Mouse (Mus musculus): Measurements from ENCODE around the gene Stac3.
A peak's percentile ranks its signal among the peaks of the same experiment; 100 is the strongest.

Stac3 gene

DNA sequence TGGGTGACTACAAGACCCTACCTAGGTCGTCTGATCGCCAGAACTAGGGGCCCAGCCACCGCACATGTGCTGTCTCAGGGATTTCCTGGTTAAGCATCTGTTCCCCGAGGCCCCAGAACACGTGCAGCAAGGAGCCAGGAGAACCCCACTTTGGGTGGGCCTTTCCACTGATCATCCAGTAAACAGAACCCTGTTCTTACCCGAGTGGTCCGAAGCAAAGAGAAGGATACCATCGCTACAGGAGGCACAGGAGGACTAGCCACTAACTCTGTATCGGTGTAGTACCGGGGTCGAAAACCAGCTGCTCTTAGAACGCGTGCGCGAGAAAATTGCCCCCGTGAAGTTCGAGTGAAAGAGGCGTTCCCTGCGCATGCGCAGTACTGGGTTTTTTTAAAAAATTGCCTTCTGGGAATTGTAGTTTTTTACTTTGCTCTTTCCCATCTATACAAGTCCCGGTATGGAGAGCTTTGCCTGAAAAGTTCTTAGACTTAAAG is 20.6 kb downstream of the Stac3 start, which contains the start of gene Shmt2:
TSS of gene Shmt2 (minus strand) at position 357 of the 494 bp plus-strand sequence.
- peak; percentile 70 to 77 for DNase-seq (ENCODE audit: low spot score in 2 of 2)

DNA sequence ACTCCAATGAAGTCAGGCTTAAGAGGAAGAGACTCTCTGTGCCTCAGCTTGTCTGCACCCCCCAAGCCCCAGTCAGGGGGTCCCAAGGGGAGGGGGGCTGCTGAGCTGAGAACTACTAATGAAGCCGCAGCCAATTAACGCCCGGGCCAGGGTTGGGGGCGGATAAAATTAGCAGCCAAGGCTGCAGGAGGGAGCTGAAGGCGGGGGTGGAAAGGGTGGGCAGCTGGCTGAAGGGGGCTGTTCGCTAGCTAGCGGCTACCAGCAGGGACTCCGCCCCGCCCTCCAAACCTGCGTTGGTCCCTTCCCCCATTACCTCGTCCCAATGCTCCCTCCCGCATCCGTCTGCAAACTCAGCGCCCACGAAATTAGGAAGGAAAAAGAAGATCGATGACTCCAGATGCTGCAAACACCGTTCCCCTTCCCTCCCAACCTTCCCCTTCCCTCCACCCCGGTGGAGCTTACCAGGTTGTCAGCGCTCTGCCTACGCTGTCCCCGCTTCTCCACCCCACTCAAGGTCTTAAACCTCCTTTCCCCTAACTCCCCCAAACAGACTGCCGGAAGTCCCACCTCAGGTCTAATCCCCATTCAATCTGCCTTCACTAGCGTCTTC is 23.3 kb downstream of the Stac3 start:
- DNase-seq (ENCODE audit: low spot score in 2 of 2) = no peak

DNA sequence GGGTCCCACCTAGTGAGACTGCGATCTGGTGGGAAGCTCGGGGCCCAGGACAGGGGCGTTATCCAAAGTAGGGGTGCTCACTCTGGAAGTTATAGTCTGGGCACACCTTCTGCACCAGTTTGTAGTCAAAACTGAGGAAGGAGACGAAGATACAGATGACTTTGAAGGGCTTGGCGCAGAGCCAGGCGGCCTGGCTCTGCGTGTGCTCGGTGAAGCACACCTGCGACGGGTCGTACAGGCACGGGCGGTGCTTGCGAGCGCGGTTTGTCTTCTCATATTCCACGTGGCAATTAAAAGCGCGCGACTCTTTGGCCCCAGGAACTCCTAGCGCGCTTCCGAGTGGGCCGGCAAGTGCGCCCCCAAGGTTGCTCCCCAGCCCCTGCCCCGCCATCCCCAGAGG is 24.6 kb downstream of the Stac3 start:
- no peak for DNase-seq (ENCODE audit: low spot score in 2 of 2)

DNA sequence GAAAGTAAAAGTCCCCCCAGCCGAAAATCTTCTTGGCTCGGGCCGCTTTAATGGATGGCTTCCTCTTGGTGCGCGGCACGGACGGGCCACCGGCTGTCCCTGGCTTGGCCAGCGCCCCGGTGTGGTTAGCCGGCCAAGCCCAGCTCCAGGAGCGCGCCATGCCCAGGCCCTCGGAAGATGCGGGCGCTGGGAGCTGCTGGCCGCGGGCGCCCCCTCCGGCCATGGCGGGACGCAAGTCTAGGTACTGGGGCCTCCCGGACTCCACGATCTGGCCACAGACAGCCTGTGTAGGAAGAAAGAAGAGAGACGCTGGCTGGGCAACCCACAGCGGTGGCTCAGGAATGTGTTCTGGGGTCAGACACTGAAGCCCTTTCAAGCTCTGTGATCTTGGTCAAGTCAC is 25.2 kb downstream of the Stac3 start:
- no peak for DNase-seq (ENCODE audit: low spot score in 2 of 2)

DNA sequence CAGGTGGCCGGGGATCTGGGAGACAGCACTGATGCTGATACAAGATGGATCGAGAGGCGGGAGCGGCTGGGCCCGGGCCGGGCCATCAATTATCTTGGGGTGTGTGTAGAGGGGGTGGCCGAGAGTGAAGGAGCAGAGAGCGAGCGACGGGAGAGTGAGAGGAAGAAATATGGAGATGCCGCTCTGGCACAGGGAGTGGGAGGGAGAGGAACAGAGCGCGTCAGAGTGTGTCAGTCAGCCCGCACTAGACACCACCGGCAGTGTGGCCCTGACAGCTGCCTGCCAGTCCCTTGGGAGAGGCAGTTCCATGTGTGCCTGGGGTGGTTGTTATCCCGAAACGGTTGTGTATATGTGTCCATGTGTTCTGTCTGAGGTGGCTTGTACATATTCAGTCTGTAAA is 26.0 kb downstream of the Stac3 start:
- DNase-seq (ENCODE audit: low spot score in 2 of 2) = no peak

DNA sequence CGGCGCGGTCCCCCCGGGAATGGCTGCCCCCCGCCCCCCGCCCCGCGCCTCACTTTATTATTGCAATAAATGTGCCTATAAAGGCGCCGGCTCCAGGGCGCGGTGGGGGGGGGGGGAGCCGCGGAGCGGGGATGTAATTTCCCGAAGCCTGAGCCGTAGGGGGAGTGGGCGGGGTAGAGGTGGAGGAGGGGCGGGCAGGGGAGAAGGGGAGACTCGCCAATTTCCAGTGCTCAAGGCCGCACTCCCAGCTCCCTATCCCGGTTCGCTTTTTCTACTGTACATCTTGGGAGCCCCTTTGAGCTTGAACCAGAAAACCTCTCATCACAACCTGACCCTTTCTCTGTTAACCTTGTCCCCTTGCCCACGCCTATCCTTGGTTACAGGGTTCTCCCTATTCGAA is 29.5 kb downstream of the Stac3 start:
- DNase-seq (ENCODE audit: low spot score in 2 of 2) = no peak

DNA sequence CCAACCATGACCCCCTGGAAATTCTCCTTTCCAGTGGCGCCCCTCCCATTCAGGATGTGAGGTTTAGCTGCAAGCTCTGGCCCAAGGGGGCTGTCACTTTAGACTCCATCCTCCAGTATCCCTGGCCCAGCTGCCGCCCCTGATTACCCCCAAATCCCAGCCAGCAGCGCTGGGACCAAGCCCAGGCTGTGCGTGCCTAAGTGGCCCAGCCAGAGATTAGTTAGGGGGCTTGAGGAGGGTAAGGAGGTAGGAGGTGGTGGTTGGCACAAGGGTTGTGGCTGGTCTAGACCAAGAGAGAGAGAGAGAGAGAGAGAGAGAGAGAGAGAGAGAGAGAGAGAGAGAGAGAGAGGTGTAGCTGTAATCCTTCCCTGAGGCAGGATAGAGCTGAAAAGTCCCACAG is 30.1 kb downstream of the Stac3 start:
- DNase-seq (ENCODE audit: low spot score in 2 of 2) = no peak

DNA sequence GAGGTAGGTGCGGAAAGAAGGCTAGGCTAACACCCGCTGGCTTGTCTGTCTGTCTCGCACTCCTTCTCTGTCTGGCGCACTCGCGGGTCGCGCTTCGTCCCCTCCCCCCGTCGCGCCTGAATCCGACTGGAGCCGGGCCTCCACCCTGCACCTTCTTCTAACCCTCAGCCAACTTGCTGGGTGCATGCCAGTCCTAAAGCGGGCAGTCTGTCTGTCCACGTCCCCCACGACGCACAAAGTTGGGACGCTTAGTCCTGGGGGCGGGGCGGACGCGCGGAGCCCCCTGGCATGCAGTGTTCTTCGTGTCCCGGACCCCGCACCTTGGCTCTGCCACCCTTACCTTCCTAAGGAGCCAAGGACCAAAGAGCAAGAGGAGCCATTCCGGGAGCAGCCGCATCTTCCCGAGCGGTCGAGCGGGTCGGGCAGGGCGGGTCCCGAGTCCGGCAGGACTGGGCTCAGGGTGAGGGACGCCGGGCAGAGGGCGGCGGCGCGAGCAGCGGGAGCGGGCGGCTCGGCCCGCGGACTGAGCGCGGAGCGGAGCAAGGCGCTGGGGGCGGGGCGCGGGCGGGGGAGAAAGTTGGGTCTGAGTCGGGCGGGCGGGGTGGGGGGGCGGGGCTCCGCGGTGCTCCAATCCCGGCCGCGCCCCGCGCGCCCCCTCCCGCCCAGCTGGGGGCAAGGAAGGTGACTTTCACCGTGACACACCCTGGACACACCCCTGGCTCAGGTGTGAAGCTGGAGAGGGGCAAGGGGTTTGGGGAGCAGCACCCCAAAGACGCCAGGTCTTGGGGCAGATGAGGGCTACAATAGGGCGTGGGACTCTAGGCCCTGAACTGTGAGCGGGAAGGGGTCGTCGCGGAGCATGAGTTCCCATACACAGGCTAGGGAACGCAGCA is 32.8 kb downstream of the Stac3 start, which contains the start of gene Nxph4:
TSS of gene Nxph4 (minus strand) at position 524 of the 893 bp plus-strand sequence.
- no peak for DNase-seq (ENCODE audit: low spot score in 2 of 2)

DNA sequence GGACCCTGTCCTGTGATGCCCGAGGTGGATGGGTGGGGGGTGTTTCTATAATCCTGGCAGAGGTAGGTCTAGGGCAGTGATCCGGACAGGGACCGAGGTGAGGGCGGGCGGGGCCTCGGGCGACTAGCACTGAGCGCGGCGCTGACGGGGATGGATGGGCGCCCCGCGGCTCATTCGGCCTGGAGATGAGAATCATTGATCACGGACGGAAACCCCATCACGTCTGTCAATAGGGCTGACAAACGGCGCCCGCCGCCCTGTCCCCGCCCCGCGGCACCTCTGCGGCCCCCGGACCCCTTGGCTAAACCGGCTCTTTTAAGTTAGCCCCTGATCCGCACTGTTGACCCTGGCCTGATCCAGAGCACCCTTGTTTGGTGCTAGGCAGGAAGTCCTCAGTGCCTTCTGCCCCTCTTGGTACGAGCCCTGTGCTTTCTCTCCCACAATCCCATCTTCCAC is 33.5 kb downstream of the Stac3 start:
- no peak for DNase-seq (ENCODE audit: low spot score in 2 of 2)

DNA sequence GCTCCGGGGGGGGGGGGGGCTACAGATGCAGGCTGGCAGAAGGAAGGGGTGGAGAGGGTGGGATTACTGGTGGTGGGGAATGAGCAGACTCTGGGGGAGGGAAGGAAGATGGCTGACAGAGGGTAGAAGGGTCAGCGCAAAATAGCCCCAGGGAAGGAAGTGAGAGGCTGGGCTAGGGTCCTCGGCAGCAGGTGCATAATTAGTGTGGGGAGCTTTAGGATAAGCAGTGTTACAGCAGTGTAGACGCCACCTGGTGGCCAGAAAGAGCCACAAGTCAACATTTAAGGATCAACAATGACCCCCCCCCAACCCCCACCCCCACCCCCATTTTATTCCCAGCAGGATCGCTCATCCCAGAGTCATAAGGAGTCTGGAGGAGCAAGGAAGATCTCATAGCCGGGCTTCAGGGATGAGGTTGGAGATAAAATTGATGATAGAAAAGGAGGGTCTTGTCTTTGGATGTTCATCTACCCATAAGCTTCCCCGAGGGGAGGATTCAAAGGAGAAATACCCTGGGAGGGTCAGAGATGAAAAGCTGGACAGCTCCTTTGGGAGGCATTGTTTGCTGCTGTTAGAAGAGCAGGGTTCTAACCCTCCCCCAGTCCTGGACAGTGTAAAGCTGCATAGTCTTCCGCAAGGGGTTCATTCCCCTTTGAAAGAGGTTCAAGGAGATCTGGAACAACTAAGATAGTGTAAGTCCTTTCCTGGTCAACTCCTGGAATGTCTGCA is 35.3 kb downstream of the Stac3 start:
- DNase-seq (ENCODE audit: low spot score in 2 of 2) = peak in 1 of 2 experiments; percentile 45

DNA sequence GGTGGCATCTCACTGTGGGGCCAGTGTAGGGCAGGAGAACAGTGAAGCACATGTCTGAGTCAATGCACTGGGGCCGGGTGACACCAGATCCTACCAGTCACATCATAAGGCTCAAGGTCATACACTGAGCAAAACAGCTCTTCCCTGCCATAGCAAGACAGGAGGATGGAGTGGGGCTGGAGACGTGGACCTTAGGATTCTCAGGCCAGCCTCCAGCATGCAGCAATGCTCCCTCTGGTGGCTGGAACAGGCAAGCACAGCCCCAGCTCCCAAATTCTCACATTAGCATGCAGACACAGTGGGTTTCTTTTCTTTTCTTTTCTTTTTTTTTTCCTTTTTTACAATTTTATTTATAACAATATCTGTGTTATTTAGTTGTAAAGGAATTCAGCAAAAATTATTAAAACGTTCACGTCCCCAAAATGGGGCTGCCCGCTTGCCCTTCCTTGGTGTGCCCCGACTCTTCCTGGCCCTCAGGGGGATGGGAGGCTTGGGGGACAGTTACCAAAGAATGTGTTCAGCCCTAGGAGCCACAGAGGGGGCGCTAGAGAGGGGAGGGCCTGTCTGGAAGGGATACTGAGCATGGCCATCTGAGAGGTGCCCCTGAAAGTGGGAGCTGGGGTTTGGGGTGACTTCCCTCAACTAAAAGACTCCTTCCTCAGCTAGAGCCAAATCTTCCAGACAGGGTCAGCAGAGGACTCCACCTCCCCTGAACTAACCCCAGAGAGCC is 36.5 kb downstream of the Stac3 start:
- peak; percentile 73 to 76 for DNase-seq (ENCODE audit: low spot score in 2 of 2)

DNA sequence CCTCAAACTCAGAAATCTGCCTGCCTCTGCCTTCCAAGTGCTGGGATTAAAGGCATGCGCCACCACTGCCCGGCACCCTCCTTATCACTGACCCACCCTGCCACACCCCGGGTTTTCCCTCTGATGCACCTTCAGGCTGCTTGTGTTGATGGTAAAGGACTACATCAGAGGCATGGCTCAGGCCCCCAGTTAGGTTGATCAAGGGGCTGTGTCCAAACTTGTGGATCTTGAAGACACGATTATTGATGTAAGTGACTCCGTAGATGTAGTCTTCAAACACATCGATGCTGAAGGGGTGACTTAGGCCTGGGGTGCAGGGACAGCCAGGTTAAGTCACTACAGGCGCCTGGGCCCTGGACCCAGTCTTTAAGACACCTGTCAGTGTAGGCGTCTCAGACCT is 40.0 kb downstream of the Stac3 start:
- no peak for DNase-seq (ENCODE audit: low spot score in 2 of 2)

DNA sequence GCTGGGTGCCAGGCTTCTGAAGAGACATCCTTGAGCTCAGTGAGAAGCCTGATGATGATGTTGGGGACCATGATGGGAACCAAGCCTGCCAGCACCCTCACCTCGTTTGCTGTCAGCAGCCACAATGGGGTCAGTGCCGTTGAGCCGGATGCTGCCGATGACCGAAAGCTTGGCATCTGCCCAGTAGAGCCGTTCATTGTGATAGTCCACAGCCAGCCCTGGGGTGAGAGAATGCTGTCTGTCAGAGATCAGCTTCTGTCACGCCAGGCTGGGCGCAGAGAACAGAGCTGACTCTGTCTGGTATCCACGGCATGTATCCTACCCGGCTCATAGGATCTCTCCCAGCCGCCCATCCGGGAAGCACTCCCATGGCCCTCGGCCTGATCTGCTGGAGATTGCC is 40.6 kb downstream of the Stac3 start:
- DNase-seq (ENCODE audit: low spot score in 2 of 2) = no peak

DNA sequence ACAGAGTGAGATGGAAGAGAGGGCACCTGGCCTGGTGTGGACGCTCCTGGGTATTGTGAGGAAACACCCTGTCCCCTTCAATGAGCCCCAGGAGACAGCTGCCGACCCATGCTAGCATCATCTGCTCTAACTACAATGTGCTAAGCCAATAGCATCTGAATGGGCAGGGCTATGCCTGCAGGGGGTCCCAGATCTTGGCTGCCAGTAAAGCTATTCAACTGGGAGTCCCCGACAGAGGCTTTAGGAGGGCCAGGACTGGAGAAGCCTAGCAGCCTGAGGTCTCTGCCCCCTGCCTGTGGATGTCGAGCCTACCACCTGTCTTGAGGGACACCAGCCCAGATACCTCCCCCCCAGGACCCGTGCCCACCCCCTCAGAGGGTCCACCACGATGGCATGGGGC is 41.2 kb downstream of the Stac3 start:
- no peak for DNase-seq (ENCODE audit: low spot score in 2 of 2)

DNA sequence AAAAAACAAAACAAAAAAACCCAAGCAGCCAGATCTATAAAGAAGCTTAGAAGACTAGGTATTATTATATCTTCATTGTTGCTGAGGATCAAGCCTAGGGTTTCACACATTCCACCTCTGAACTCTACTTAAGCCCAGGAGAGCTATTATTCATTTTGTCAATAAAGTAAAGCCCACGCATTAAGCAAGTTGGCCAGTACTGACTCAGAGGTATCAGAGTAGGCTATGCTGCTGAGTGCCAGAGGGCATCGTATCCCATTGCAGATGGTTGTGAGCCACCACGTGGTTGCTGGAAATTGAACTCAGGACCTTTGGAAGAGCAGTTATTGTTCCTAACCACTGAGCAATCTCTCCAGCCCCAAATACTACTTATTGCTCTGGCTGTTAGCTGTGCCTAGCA is 42.4 kb downstream of the Stac3 start:
- DNase-seq (ENCODE audit: low spot score in 2 of 2) = no peak

DNA sequence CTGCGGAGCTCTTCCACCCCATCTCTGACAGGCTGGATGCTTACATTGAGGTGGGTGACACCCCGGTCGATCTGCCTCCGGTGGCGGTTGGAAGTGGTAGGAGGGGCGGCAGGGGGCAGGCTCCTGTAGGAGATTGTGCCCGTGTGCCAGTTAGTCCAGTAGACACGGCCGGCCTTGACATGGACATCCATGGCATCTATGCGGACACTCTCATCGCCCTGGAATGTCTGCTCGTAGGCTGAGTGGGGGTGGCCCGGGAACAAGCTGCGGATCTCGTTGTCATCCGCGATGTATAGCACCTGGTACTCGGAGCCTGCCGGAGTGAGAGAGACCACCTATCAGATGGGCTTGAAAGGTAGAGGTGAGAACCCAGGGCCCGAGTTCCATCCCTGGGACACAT is 42.9 kb downstream of the Stac3 start:
- no peak for DNase-seq (ENCODE audit: low spot score in 2 of 2)

DNA sequence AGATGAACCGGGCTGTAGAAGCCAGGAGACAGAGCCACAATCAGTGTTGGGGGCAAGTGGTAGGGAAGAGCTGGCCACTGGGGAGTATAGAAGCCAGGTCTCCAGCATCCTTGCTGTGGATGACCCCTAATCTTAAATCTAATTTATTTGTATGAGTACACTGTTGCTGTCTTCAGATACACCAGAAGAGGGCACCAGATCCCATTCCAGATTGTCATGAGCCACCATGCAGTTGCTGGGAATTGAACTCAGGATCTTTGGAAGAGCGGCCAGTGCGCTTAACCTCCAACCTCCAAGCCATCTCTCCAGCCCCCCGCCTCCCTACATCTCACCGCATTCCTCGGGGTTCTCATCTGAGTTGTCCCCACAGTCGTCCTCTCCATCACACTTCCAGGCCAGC is 45.0 kb downstream of the Stac3 start:
- DNase-seq (ENCODE audit: low spot score in 2 of 2) = no peak

DNA sequence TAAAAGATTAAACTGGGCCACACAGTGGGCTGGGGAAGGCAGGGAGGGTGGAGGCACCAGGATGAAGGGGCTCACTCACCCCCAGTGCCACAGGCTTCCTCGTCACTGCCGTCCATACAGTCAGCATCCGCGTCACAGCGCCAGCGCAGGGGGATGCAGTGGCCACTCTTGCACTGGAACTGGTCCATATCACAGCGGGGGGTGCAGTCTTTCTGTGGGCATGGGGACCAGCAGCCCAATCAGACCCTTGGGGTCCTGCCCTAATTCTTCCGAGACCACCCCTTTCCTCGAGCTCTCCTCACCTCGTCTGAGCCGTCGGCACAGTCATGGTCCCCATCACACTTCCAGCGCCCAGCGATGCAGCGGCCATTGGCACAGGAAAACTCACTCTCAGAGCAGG is 46.8 kb downstream of the Stac3 start:
- DNase-seq (ENCODE audit: low spot score in 2 of 2) = no peak

DNA sequence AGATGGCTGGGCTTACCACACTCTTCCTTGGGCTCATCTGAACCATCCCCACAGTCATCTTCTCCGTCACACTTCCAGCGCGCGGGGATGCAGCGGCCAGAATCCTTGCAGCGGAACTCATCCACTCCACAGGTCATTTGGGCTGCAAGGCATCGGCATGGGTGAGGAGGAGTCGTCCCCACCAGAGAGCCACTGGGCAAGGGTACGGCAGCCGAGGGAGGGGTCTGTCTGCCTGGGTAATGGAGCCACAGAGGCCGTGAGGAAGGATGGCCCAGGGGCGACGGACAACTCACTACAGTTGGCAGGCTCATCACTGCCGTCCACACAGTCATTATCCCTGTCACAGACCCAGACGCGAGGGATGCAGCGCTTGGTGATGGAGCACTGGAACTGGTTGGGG is 48.4 kb downstream of the Stac3 start:
- no peak for DNase-seq (ENCODE audit: low spot score in 2 of 2)

DNA sequence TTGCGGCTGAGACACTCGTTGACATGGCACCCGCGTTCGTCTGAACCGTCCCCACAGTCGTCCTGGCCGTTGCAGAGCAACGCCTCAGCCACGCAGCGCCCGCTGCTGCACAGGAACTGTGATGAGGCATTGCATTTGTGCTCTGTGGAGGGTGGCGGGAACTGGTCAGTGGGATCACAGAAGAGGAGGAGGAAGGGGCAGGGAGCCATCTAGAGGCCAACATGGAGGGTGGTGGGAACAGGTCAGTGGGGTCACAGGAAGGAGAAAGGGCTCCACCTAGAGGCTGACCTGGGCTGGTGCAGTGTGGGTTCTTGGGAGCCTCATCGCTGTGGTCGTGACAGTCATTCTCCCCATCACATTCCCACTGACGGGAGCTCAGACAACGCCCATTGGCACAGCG is 54.2 kb downstream of the Stac3 start:
- no peak for DNase-seq (ENCODE audit: low spot score in 2 of 2)

DNA sequence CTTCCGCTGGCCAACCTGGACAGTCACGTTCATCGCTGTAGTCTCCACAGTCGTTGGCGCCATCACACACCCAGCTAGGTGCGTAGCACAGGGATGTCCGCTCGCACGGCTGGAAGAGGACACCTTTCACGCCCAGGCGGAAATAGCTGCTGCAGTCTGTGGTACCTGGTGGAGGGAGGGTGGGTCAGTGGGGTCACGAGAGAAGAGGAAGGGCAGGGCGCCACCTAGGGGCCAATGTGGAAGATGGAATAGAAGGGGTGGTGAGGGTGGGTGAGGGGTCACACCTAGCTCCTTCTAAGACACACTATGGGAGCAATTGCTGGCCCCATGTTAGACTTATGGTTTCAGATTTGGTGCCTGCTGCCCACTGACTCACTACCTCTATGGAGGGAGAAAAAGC is 55.9 kb downstream of the Stac3 start:
- no peak for DNase-seq (ENCODE audit: low spot score in 2 of 2)

Data from frontal cortex, postnatal 25 days (tissue).